Mouse (Mus musculus) kidney, postnatal 10 days (tissue): ENCODE measurements around the gene Timm29.

Experiments used
- DNase-seq: peaks from one replicate; pipeline ENCODE4 v3.0.0; 2021; ENCODE audit warnings: mixed read lengths

Gene Timm29

DNA sequence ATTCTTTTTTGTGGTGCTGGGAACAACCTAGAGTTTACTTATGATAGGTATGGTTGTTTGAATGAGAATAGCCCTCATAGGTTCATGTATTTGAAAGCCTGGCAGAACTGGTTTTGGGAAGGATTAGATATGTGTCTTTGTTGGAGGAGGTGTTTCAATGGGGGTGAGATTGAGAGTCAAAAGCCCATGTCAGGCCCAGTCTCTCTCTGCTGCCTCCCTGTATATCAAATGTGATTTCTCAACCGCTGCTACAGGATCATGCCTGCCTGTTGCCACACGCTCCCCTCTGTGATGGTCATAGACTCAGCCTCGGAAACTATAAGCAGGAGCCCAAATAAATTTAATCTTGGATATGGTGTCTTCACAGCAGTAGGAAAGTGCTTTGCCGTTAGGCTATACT lies 27.7 kb downstream of the Timm29 start:
- no peak for DNase-seq

- DNase-seq: no peak
These were observed 30.2 kb downstream of the Timm29 start for GRCm38 (mm10) chr9:21622676-21623075.

- no peak for DNase-seq
These were observed 33.1 kb downstream of the Timm29 start for GRCm38 (mm10) chr9:21625342-21626339.

GRCm38 (mm10) chr9:21626571-21626970 lies 34.0 kb downstream of the Timm29 start:
- no peak for DNase-seq

GRCm38 (mm10) chr9:21627145-21627795 lies 34.7 kb downstream of the Timm29 start:
- no peak for DNase-seq

GRCm38 (mm10) chr9:21630673-21631072 lies 38.2 kb downstream of the Timm29 start:
- peak; percentile 70 for DNase-seq

DNA sequence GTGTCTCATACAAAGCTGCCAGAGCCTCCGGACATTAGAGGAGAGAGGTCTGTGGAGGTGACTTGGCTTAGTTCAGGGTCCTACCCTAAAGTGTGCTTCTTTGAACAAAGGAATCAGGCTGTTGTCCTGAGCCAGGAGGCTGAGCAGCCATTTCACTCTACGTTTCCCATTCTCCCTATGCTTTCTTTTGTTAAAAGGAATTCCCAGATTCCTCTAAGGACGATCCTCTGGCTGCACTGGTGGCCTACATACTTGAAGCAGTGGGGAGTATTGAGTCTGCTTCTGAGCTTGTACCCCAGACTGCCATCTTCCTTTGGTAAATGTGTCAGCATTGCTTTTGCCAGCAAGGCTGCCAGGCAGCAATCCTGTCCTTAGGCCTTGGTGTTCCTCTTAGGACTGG lies 40.6 kb downstream of the Timm29 start:
- DNase-seq: no peak

GRCm38 (mm10) chr9:21635639-21636038 lies 43.1 kb downstream of the Timm29 start:
- peak; percentile 23 for DNase-seq

DNA sequence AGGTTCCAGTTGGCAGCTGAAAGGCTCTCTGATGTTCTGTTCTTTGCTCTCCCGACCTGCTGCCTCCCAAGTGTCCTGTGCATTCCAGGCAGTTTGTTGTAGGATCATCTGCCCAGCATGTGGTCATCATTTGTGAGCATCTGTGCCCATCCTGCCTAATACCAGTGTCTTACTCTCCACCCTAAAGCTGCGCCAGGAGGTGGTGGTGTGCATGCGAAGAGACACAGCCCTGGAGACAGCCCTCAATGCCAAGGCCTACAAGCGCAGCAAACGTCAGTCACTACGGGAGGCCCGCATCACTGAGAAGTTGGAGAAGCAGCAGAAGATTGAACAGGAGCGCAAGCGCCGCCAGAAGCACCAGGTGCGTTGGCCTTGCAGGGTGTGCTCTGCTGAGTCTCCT lies 46.5 kb downstream of the Timm29 start:
- DNase-seq: no peak
